Mouse (Mus musculus): Measurements from ENCODE around the gene Wfdc8.

Wfdc8 gene

DNA sequence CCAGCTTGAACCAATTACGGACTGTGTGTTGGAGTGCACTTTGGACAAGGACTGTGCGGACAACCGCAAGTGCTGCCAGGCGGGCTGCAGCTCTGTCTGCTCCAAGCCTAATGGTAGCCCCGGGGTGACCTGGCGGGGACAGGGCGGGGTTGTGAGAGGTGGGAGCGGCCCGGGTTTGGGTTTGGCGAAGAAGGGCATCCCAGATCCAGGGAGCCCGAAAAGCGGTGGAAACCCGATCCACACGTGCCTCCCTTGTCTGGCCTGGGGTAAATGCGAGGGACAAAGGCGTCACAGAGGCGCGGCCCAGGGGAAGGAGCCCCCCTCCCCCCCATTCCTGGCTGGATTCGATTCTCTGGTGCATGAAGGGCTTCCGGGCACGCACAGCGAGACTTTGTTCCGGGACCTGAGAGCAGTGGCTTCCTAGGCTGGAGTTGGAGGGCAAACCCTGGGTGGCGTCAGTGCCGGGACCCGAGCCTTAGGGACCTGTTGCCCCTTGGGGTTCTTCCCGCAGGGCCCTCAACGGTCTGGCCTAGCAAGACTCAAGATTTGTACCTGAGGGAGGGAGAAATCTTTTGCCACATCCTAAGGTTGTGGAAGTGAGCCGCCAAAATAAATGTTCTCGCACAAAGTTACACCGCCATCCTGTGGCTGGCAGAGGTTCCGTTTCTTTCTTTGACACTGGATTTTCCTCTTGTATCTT is 49.9 kb downstream of the Wfdc8 start:
- in situ Hi-C loops (cut with MboI; ENCODE audit: low sequenced_read_pairs): no loop called here

- in situ Hi-C loops (cut with MboI; ENCODE audit: low sequenced_read_pairs): no loop called here
Measured at GRCm38 (mm10) chr2:164562391-164563188, 50.8 kb downstream of the Wfdc8 start, which contains the start of gene Wfdc2. TSS of gene Wfdc2 (plus strand) at chr2:164562413.

- in situ Hi-C loops (cut with MboI; ENCODE audit: low sequenced_read_pairs): no loop called here
Measured at GRCm38 (mm10) chr2:164560106-164560505, 53.3 kb downstream of the Wfdc8 start.

- in situ Hi-C loops (cut with MboI; ENCODE audit: low sequenced_read_pairs): no loop called here
Measured at GRCm38 (mm10) chr2:164558991-164559645, 54.3 kb downstream of the Wfdc8 start.

DNA sequence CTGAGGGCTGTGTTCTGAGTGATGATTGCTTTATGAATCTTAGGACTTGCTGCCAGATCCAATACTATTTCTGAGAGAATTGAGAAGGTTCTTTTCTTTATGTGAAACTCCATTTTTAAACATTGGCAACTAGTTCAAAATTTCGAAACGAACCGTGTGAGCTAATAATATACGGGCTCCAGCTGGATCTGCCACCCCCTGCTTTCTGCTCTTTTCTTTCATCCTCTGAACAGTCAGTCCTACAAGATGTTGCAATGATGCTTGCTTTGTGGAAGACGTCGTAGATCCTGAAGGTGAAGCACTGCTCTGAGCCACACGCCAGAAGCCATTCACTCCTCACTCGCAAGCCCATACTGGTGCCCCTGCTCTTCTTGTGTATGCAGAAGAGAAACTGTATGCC is 55.0 kb downstream of the Wfdc8 start:
- in situ Hi-C loops (cut with MboI; ENCODE audit: low sequenced_read_pairs): no loop called here

GRCm38 (mm10) chr2:164551502-164551901 is 61.9 kb downstream of the Wfdc8 start:
- in situ Hi-C loops (cut with MboI; ENCODE audit: low sequenced_read_pairs): no loop called here

DNA sequence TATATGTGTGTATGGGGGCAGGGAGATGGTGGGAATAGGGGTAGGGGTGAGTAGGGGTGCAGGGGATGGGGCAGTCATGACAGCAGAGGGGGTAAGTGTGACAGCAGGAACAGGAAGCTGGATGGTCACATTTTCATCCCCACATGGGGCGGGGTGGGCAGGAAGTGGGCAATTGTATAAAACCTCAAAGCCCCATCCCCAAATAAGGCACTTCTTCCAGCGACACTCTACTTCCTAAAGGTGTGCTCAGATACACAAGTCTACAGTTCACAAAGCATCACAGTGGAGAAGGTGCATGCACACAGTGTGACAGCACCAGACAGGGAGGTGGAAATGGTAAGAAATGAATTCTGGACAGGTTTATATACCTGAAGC is 62.5 kb downstream of the Wfdc8 start:
- in situ Hi-C loops (cut with MboI; ENCODE audit: low sequenced_read_pairs): no loop called here

DNA sequence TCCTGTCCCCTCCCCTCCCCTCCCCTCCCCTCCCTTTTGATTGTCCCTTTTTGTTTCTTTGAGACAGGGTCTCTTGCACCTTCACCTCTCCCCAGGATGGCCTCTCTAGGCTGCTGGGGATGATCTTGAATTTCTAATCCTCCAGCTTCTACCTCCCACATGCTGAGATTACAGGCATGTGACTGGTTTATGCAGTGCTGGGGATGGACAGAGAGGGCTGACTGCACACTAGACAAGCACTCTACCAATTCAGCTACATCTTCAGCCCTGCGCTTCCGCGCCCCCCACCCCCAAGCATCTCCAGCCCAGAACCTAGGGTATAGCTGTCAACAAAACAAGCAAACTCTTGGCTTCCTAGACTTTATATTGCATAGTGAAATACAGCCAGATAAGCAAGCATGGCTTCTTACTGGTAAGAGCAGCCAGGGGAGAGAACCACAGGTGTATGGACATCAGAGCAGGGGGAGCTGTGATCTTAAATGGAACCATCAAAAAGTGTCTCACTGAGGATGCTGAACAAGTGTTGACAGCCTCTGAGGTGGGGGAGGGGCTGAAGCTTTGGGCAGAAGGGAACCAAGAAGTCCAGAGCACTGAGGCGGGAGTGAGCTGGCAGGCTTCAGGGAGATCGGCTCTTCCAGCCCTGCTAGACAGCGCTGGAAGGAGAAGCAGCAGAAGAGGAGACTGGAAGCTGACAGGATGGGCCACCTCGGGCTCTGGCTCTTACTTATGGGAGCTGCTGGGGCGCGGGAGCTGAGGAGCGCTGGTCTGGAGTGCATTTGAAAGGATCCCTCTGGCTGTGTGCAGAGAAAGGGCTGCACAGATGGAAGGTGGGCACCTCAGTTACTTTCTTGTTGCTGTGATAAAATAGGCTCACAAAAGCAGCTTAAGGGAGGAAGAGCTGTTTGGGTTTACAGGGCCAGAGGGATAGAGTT is 63.2 kb downstream of the Wfdc8 start:
- in situ Hi-C loops (cut with MboI; ENCODE audit: low sequenced_read_pairs): no loop called here

DNA sequence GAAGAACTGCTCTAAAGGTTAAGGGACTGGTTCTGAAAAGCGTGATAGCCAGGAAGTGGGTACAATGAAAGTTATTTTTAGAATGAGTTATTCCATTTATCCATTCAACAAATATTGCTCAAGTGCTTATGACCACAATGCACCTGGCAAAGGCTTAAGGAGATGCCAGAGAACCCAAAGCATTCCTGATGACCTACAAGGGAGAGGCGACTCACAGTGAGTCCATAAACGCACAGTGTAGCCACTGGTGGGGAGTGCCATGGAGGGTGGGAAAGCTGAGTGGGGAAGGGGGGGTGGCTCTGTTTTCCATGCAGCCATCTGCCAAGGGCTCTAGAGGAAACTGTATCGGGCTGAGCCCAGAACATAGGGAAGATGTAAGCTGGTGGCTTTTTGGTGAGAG is 64.1 kb downstream of the Wfdc8 start:
- in situ Hi-C loops (cut with MboI; ENCODE audit: low sequenced_read_pairs): no loop called here
